Comparison of ENCODE assay signal across 10 mouse cellular contexts in genomic region chr8:12996831-12997275, GRCm38 (mm10). TPM values are rescaled to one million over a fixed set of nuclear protein-coding genes. Genes with fewer than 3 reads are reported as not detected.
DNase-seq lines count a peak whose midpoint lies in the region; ATAC-seq and TF ChIP-seq lines count a peak whose summit lies in the region.
"Had no signal": no experiment of that assay in that cellular context is flagged by ENCODE, and none has a peak within 500 bp of the region (broad histone marks: within the 10 kb centered on the region; RNA-seq: fewer than 3 reads in every experiment).

No protein-coding gene starts in this region.

- H3K27ac ChIP-seq in limb, embryonic 15.5 days: peak overlapping the region; percentile 69
- no peak overlapping the region; the same call in 1 of the 2 replicates for H3K27ac ChIP-seq in left cerebral cortex, adult 2 months
- H3K27ac ChIP-seq: hindbrain, embryonic 15.5 days had no signal

- peak; percentile 10 for DNase-seq in urinary bladder, postnatal 14 days (ENCODE audit: low spot score)
- DNase-seq in urinary bladder, adult 2 months (ENCODE audit: low spot score): no peak
- peak; percentile 37 to 38 for DNase-seq in gastrocnemius, postnatal 36 days
- DNase-seq in layer of hippocampus, adult 11-12 months (ENCODE audit: low spot score): no peak
- DNase-seq in layer of hippocampus, postnatal 14 days (ENCODE audit: low spot score in 2 of 2): no peak
- DNase-seq in frontal cortex, postnatal 10 days (ENCODE audit: low spot score in 2 of 2): no peak
- no peak for DNase-seq in left cerebral cortex, adult 2 months (ENCODE audit: extremely low spot score in 1 of 2, low spot score in 2 of 2)

- peaks cover 24% of the 10 kb centered on the region for H3K4me1 ChIP-seq in limb, embryonic 15.5 days
- H3K4me1 ChIP-seq: hindbrain, embryonic 15.5 days had no signal

- 19% methylated on average over 8 of the region's 8 CpGs for WGBS in limb, embryonic 15.5 days

- no peak for ATAC-seq in limb, embryonic 15.5 days (ENCODE audit: insufficient number of reproducible peaks, low FRiP score, low TSS enrichment, low read depth)

- intact Hi-C loops in gastrocnemius, postnatal 36 days (cut with DNase I): no loop called here
- intact Hi-C loops in left cerebral cortex, adult 2 months (cut with DNase I): no loop called here

- H3K4me2 ChIP-seq in limb, embryonic 15.5 days: no peak overlapping the region
- H3K4me2 ChIP-seq: hindbrain, embryonic 15.5 days had no signal

- no peak overlapping the region for H3K9ac ChIP-seq in limb, embryonic 15.5 days
- H3K9ac ChIP-seq: hindbrain, embryonic 15.5 days had no signal

- H3K4me3 ChIP-seq in limb, embryonic 15.5 days: no peak overlapping the region
- H3K4me3 ChIP-seq in left cerebral cortex, adult 2 months: no peak overlapping the region
- H3K4me3 ChIP-seq: hindbrain, embryonic 15.5 days had no signal

- H3K9me3 ChIP-seq in limb, embryonic 15.5 days: no peaks in the 10 kb centered on the region
- H3K9me3 ChIP-seq: hindbrain, embryonic 15.5 days had no signal

- peaks cover 28% of the 10 kb centered on the region for H3K36me3 ChIP-seq in limb, embryonic 15.5 days

- TF ChIP-seq CTCF in left cerebral cortex, adult 2 months (IDR thresholded peaks at IDR 0.05): no peak

- H3K27me3 ChIP-seq in limb, embryonic 15.5 days: no peaks in the 10 kb centered on the region
- H3K27me3 ChIP-seq: hindbrain, embryonic 15.5 days had no signal

RNA-seq across cellular contexts. Expression of gene F7, which starts 29.0 kb away (rescaled TPM):
- polyA plus RNA-seq in urinary bladder, adult 2 months (2012; rRNA removed): 0.08 and 0.16 TPM in 2 replicates
- total RNA-seq in gastrocnemius, postnatal 36 days (2021): not detected
- not detected in 2 replicates for polyA plus RNA-seq in limb, embryonic 15.5 days (2015; fragmentation: Nextera tagmentation; extraction: Ambion mirVana)
- under 1 TPM; 0.23 to 0.41 TPM for total RNA-seq in layer of hippocampus, postnatal 14 days (2021)
- total RNA-seq in left cerebral cortex, adult 2 months (2021): under 1 TPM in 1 of 2 experiments, not detected in 1; 0.49 TPM

RNA-seq across cellular contexts. Expression of gene F10, which starts 40.3 kb away (rescaled TPM):
- 0.22 and 0.35 TPM in 2 replicates for polyA plus RNA-seq in urinary bladder, adult 2 months (2012; rRNA removed)
- not detected for total RNA-seq in gastrocnemius, postnatal 36 days (2021)
- 0.70 and 0.89 TPM in 2 replicates for polyA plus RNA-seq in limb, embryonic 15.5 days (2015; fragmentation: Nextera tagmentation; extraction: Ambion mirVana)
- not detected for total RNA-seq in layer of hippocampus, postnatal 14 days (2021)
- under 1 TPM in 1 of 2 experiments, not detected in 1; 0.45 TPM for total RNA-seq in left cerebral cortex, adult 2 months (2021)
- polyA plus RNA-seq: cortical plate, adult 2 months had no signal

Comparison
In these comparisons a context has a peak if more than half of its experiments do, and no peak if none do; other contexts are left out.
1. DNase-seq: peak in urinary bladder, postnatal 14 days (single experiment) and gastrocnemius, postnatal 36 days (2 of 2); none in urinary bladder, adult 2 months (single experiment), layer of hippocampus, adult 11-12 months (single experiment), layer of hippocampus, postnatal 14 days (0 of 2), frontal cortex, postnatal 10 days (0 of 2) and left cerebral cortex, adult 2 months (0 of 2).